Comparison of ENCODE assay signal across 36 mouse cellular contexts in the genomic region with DNA sequence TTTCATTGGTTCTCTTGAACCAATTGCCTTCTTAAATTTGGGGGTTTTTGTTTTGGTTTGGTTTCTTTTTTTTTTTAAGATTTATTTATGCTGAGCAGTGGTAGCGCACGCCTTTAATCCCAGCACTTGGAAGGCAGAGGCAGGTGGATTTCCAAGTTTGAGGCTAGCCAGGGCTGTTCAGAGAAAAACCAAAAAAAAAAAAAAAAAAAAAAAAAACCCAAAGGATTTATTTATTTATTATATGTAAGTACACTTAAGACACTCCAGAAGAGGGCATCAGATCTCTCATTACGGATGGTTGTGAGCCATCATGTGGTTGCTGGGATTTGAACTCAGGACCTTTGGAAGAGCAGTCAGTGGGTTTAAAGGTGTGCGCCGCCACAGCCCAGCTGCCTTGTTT. TPM values are rescaled to one million over a fixed set of nuclear protein-coding genes. Genes with fewer than 3 reads are reported as not detected.
"Had no signal": no experiment of that assay in that cellular context is flagged by ENCODE, and none has a peak within 500 bp of the region (broad histone marks: within the 10 kb centered on the region; RNA-seq: fewer than 3 reads in every experiment).

No protein-coding gene starts in this region.

- DNase-seq: gastrocnemius, adult 2 months; gastrocnemius, postnatal 10 days; gastrocnemius, postnatal 25 days; heart, adult 2 months; heart, postnatal 10 days; heart, postnatal 4 days; kidney, adult 11 months; kidney, adult 2 months; kidney, adult 9 months; kidney, postnatal 14 days; kidney, postnatal 36 days; layer of hippocampus, adult 9-11 months; layer of hippocampus, postnatal 36 days; left cerebral cortex, postnatal 4 days had no signal

- H3K9me3 ChIP-seq: heart, embryonic 12.5 days; hindbrain, embryonic 10.5 days; hindbrain, embryonic 12.5 days; kidney, embryonic 15.5 days; limb, embryonic 13.5 days; limb, embryonic 15.5 days; liver, embryonic 12.5 days had no signal

- H3K27me3 ChIP-seq: heart, embryonic 12.5 days; hindbrain, embryonic 12.5 days; kidney, embryonic 15.5 days; limb, embryonic 13.5 days; limb, embryonic 15.5 days; liver, embryonic 12.5 days had no signal

- H3K9ac ChIP-seq: heart, embryonic 12.5 days; hindbrain, embryonic 12.5 days; hindbrain, embryonic 14.5 days; kidney, embryonic 15.5 days; limb, embryonic 13.5 days; limb, embryonic 15.5 days; liver, embryonic 12.5 days; liver, embryonic 14.5 days had no signal

- H3K27ac ChIP-seq: gastrocnemius, adult 2 months; heart, adult 2 months; hindbrain, embryonic 10.5 days; hindbrain, embryonic 12.5 days; hindbrain, embryonic 14.5 days; kidney, embryonic 15.5 days; kidney, postnatal 0 days; limb, embryonic 13.5 days; limb, embryonic 15.5 days; liver, embryonic 12.5 days; liver, embryonic 14.5 days had no signal

- ATAC-seq: hindbrain, embryonic 16.5 days; liver, embryonic 12.5 days had no signal

- H3K4me1 ChIP-seq: heart, embryonic 12.5 days; hindbrain, embryonic 10.5 days; hindbrain, embryonic 12.5 days; kidney, embryonic 15.5 days; limb, embryonic 13.5 days; limb, embryonic 15.5 days had no signal

- H3K4me2 ChIP-seq: heart, embryonic 12.5 days; hindbrain, embryonic 12.5 days; hindbrain, embryonic 14.5 days; kidney, embryonic 15.5 days; limb, embryonic 13.5 days; limb, embryonic 15.5 days; liver, embryonic 12.5 days had no signal

- H3K4me3 ChIP-seq: gastrocnemius, adult 2 months; heart, adult 2 months; heart, embryonic 12.5 days; hindbrain, embryonic 10.5 days; hindbrain, embryonic 12.5 days; kidney, embryonic 15.5 days; limb, embryonic 13.5 days; limb, embryonic 15.5 days; liver, embryonic 12.5 days had no signal

RNA-seq across cellular contexts. Expression of a gene that starts 42.9 kb away (rescaled TPM):
- total RNA-seq: gastrocnemius, adult 2 months; gastrocnemius, postnatal 10 days; gastrocnemius, postnatal 25 days; gastrocnemius, postnatal 4 days; granulocyte monocyte progenitor cell, adult 5-6 weeks; heart, adult 2 months; heart, postnatal 10 days; heart, postnatal 25 days; heart, postnatal 4 days; layer of hippocampus, adult 18-20 months; layer of hippocampus, postnatal 14 days; layer of hippocampus, postnatal 36 days; left cerebral cortex, postnatal 4 days; liver, adult 2 months had no signal
- polyA plus RNA-seq: heart, adult 2 months; heart, embryonic 12.5 days; heart, embryonic 14.5 days; heart, embryonic 16.5 days; hindbrain, embryonic 10.5 days; hindbrain, embryonic 12.5 days; hindbrain, embryonic 14.5 days; hindbrain, embryonic 16.5 days; kidney, adult 2 months; kidney, embryonic 15.5 days; kidney, postnatal 0 days; large intestine, adult 2 months; limb, embryonic 11.5 days; limb, embryonic 13.5 days; limb, embryonic 15.5 days; liver, adult 2 months; liver, embryonic 12.5 days; liver, embryonic 14.5 days; liver, embryonic 16.5 days had no signal
